Mouse (Mus musculus) hindbrain, embryonic 11.5 days (tissue): ENCODE data around the gene Slc4a1. TPM values are rescaled to one million over a fixed set of nuclear protein-coding genes. Genes with fewer than 3 reads are reported as not detected.

ENCODE experiments used
- ATAC-seq: fragments of 200-750 bp; cut with Nextera tagmentation; 2 replicates; pipeline ENCODE4 v1.8.0; 2017; ENCODE audit warnings: mild to moderate bottlenecking, moderate TSS enrichment, moderate library complexity; ENCODE audit not compliant: low FRiP score
- DNase-seq: peaks from one replicate; pipeline ENCODE4 v3.0.0-alpha.2; 2015; ENCODE audit warnings: low spot score
- H3K27ac ChIP-seq: fragments of 300-500 bp; sonication (generic); 2 replicates; pipeline ENCODE4 v1.5.1; 2014; ENCODE audit warnings: mild to moderate bottlenecking, low read depth, low read length
- H3K27me3 ChIP-seq: fragments of 300-500 bp; sonication (generic); 2 replicates; pipeline ENCODE4 v1.6.1; 2014; ENCODE audit warnings: mild to moderate bottlenecking, low read length, moderate library complexity, mixed read lengths; ENCODE audit not compliant: control insufficient read depth, insufficient read depth
- H3K36me3 ChIP-seq: fragments of 300-500 bp; sonication (generic); 2 replicates; pipeline ENCODE4 v1.6.1; 2014; ENCODE audit warnings: mild to moderate bottlenecking, low read length, moderate library complexity, mixed read lengths; ENCODE audit not compliant: control insufficient read depth, insufficient read depth
- H3K4me1 ChIP-seq: fragments of 300-500 bp; sonication (generic); replicated peaks from 2 replicates; pipeline ENCODE4 v1.6.1; 2014; ENCODE audit warnings: low read length, mixed read lengths; ENCODE audit not compliant: control insufficient read depth, insufficient read depth
- H3K4me2 ChIP-seq: fragments of 300-500 bp; sonication (generic); replicated peaks from 2 replicates; pipeline ENCODE4 v1.6.1; 2014; ENCODE audit warnings: mild to moderate bottlenecking, low read depth, low read length
- H3K4me3 ChIP-seq: fragments of 300-500 bp; sonication (generic); 2 replicates; pipeline ENCODE4 v1.5.1; 2014; ENCODE audit warnings: low read depth, low read length
- H3K9ac ChIP-seq: fragments of 300-500 bp; sonication (generic); 2 replicates; pipeline ENCODE4 v1.6.1; 2014; ENCODE audit warnings: low read depth, low read length
- H3K9me3 ChIP-seq: fragments of 300-500 bp; sonication (generic); 2 replicates; pipeline ENCODE4 v1.6.1; 2016; ENCODE audit warnings: low read length; ENCODE audit not compliant: control insufficient read depth
- WGBS: fragments of 180-500 bp; shearing (Covaris S2); extraction: QIAGEN DNeasy Blood & Tissue Kit; methylation state at CpG from one replicate; pipeline ENCODE4 v1.1.7; 2014; 5-methylcytosine and 5-hydroxymethylcytosine counted together
- polyA plus RNA-seq: library from polyadenylated mRNA; unstranded; fragments of >200 nt; fragmentation: Nextera tagmentation; extraction: Ambion mirVana; gene quantifications from 2 replicates; pipeline ENCODE4 v1.2.1, GENCODE M21; 2014

Gene Slc4a1
- polyA plus RNA-seq, 1 experiment from 2014 or later, result 25.8 TPM

GRCm38 (mm10) chr11:102320686-102321005, 45.4 kb downstream of the Slc4a1 start:
- peak overlapping the region; percentile 99 for H3K27ac ChIP-seq
- H3K36me3 ChIP-seq, result no peaks in the 10 kb centered on the region
- no peaks in the 10 kb centered on the region for H3K27me3 ChIP-seq
- DNase-seq, result no peak
- H3K9ac ChIP-seq, result peak overlapping the region; percentile 100
- H3K4me2 ChIP-seq, result peak overlapping the region; percentile 90
- no peaks in the 10 kb centered on the region for H3K9me3 ChIP-seq
- ATAC-seq, result no peak
- H3K4me1 ChIP-seq, result no peaks in the 10 kb centered on the region; the same call in 1 of the 2 replicates
- WGBS, result 24% methylated on average over 10 of the region's 10 CpGs
- peak overlapping the region; percentile 100 for H3K4me3 ChIP-seq

- Histone ChIP-seq H3K4me1 (no peaks in the 10 kb centered on the region; the same call in 1 of the 2 replicates), H3K4me3 (peak overlapping the region; percentile 100), H3K9ac (peak overlapping the region; percentile 100), H3K27ac (peak overlapping the region; percentile 99), H3K36me3 (no peaks in the 10 kb centered on the region), H3K27me3 (no peaks in the 10 kb centered on the region), H3K9me3 (no peaks in the 10 kb centered on the region), H3K4me2 (peak overlapping the region; percentile 90)
- whole genome bisulfite sequencing, result under 1% methylated on average over 38 of the region's 38 CpGs
- ATAC-seq, result peak; percentile 31; the same call in 1 of the 2 replicates
- DNase-seq, result peak; percentile 75
Measured at GRCm38 (mm10) chr11:102319941-102320685, 45.9 kb downstream of the Slc4a1 start.

- WGBS, result 0% methylated on average over 25 of the region's 25 CpGs
- H3K9me3 ChIP-seq, result no peaks in the 10 kb centered on the region
- ATAC-seq (peak; percentile 19; the same call in 1 of the 2 replicates), DNase-seq (peak; percentile 81)
- H3K4me1 ChIP-seq, result no peaks in the 10 kb centered on the region; the same call in 1 of the 2 replicates
- 0 out of 2 replicates have a peak, but pooled peaks cover under 1% of the 10 kb centered on the region for H3K36me3 ChIP-seq
- H3K27ac ChIP-seq, result peak within 1 kb of the TSS; percentile 99
- peak within 1 kb of the TSS; percentile 90 for H3K4me2 ChIP-seq
- no peaks in the 10 kb centered on the region for H3K27me3 ChIP-seq
- peak within 1 kb of the TSS; percentile 100 for H3K9ac ChIP-seq
- H3K4me3 ChIP-seq, result peak within 1 kb of the TSS; percentile 100
Measured at GRCm38 (mm10) chr11:102319410-102319792, 46.6 kb downstream of the Slc4a1 start, which contains the start of gene Ubtf. Gene Ubtf (minus strand): TSS chr11:102319742.

- peak overlapping the region; percentile 99 for H3K27ac ChIP-seq
- no peaks in the 10 kb centered on the region for H3K9me3 ChIP-seq
- H3K36me3 ChIP-seq, result 0 out of 2 replicates have a peak, but pooled peaks cover 3% of the 10 kb centered on the region
- DNase-seq (peak; percentile 79), ATAC-seq (no peak)
- peak overlapping the region; percentile 100 for H3K9ac ChIP-seq
- peak overlapping the region; percentile 90 for H3K4me2 ChIP-seq
- peak overlapping the region; percentile 100 for H3K4me3 ChIP-seq
- H3K27me3 ChIP-seq, result no peaks in the 10 kb centered on the region
- H3K4me1 ChIP-seq, result peaks cover 2% of the 10 kb centered on the region; the same call in 1 of the 2 replicates
- under 1% methylated on average over 78 of the region's 84 CpGs for WGBS
Measured at GRCm38 (mm10) chr11:102318576-102319409, 47.2 kb downstream of the Slc4a1 start.

DNA sequence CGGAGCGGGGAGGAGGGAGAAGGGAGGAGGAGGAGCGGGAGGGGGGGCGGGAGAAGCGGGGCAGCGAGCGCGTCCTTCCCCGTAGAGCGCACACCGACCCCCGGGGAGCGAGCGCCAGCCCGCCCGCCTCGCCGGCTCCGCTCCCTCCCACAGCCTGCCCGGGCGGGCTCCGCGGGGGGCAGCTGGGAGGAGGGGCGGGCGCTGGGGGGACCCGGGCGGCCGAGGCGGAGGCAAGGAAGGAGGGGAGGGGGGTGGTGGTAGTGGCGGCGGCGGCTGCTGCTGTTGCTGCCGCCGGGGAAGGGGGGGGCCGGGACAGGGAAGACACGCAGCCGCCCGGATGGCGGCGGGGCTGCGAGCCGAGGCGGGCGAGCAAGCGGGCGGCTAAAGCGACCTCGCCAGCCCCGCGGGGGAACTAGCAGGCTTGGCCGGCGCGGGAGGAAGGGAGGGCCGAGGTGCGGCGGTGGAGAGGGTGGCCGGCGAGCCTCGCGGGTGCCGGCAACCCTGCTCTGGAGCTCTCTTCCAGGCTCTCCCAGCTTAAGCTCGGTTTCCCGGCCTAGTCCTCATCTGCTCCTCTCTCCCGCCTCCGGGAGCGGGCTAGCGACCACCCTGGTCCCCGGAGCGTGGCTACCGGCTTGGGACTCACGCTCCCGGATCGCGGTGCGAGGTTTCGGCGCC, 48.0 kb downstream of the Slc4a1 start:
- peak overlapping the region; percentile 100 for H3K9ac ChIP-seq
- H3K4me1 ChIP-seq, result peaks cover 2% of the 10 kb centered on the region; the same call in 1 of the 2 replicates
- under 1% methylated on average over 45 of the region's 77 CpGs for WGBS
- DNase-seq (peak; percentile 80), ATAC-seq (peak; percentile 57)
- H3K27me3 ChIP-seq, result no peaks in the 10 kb centered on the region
- H3K4me3 ChIP-seq, result peak overlapping the region; percentile 100
- peak overlapping the region; percentile 90 for H3K4me2 ChIP-seq
- H3K9me3 ChIP-seq, result no peaks in the 10 kb centered on the region
- H3K27ac ChIP-seq, result peak overlapping the region; percentile 99
- 0 out of 2 replicates have a peak, but pooled peaks cover 3% of the 10 kb centered on the region for H3K36me3 ChIP-seq

DNA sequence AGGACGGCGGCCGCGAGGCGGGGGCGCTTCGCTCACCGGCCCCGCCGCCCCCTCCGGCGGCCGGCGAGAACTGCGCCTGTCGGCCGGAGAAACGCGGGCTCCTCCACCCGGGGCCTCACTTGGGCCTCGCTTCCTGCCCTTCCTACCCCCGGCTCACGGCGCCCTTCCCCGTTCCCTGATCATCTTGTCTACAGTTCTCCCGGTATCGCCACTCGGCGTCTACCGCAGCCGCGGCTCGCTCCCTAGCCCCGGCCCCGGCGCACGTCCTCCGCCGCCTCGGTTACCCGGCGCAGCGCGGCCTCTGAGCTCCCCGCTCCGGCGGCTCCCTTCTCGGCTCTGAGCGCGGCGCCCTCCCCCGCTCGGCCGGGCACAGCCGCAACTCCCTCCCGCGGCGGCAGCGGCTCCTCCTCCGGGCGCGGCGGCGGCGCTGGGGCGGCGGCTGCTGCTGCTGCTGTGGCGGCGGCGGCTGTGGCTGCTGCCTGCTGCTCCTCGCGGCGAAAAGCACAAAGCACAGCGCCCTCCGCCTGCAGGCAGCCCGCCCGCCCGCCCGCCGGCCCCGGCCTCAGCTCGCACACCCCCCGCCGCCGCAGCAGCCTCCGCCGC, 48.6 kb downstream of the Slc4a1 start:
- H3K4me2 ChIP-seq, result peak overlapping the region; percentile 90
- DNase-seq (peak; percentile 83), ATAC-seq (peak; percentile 21; the same call in 1 of the 2 replicates)
- H3K9ac ChIP-seq, result peak overlapping the region; percentile 100
- 0 out of 2 replicates have a peak, but pooled peaks cover 3% of the 10 kb centered on the region for H3K36me3 ChIP-seq
- peaks cover 2% of the 10 kb centered on the region; the same call in 1 of the 2 replicates for H3K4me1 ChIP-seq
- under 1% methylated on average over 53 of the region's 87 CpGs for WGBS
- H3K27ac ChIP-seq, result peak overlapping the region; percentile 99
- peak overlapping the region; percentile 100 for H3K4me3 ChIP-seq
- no peaks in the 10 kb centered on the region for H3K9me3 ChIP-seq
- no peaks in the 10 kb centered on the region for H3K27me3 ChIP-seq

DNA sequence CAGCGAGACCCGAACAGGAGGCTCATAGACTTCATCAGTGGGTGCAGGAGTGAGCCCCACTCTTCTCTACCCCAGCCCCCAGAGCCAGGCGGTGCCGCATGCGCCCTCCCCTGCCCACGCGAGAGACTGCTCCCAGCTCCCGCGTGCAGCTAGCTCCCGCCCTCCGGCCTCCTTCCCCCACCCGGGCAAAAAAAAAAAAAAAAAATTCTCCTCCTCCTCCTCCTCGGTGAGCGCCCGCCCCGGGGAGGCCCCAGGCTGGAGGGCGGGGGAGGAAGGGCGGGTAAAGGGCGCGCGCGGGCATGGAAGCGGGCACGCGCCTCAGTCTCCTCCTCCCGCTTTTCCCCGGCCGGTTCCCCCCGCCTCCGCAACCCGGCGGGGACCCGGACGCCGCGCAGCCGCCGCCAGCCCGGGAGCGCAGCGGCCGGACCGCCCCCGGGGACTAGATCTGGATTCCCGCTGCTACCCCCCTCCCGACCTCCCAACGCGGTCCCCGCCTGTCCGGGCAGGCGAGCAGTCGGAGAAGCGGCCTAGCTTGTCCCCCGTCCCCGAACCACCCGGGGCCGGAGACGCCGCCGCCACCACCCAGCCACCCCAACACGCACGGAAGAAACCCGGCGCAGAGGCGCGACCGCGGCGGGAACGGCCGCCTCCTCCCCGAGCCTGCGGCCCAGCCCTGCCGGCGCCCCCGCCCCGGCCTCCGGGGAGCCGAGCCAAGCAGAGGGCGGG, 49.3 kb downstream of the Slc4a1 start:
- under 1% methylated on average over 57 of the region's 80 CpGs for WGBS
- H3K4me1 ChIP-seq, result peaks cover 2% of the 10 kb centered on the region; the same call in 1 of the 2 replicates

More for the DNA sequence above, 49.3 kb downstream of the Slc4a1 start:
- H3K27ac ChIP-seq, result peak overlapping the region; percentile 99
- peak overlapping the region; percentile 100 for H3K9ac ChIP-seq
- H3K27me3 ChIP-seq, result no peaks in the 10 kb centered on the region
- peak overlapping the region; percentile 100 for H3K4me3 ChIP-seq
- DNase-seq (peak; percentile 88), ATAC-seq (peak; percentile 39)
- H3K36me3 ChIP-seq, result 0 out of 2 replicates have a peak, but pooled peaks cover 3% of the 10 kb centered on the region
- H3K9me3 ChIP-seq, result no peaks in the 10 kb centered on the region
- peak overlapping the region; percentile 90 for H3K4me2 ChIP-seq
